Mouse (Mus musculus) intestine, postnatal 0 days (tissue): Measurements from ENCODE around the gene Cnot6. TPM values are rescaled to one million over a fixed set of nuclear protein-coding genes. Genes with fewer than 3 reads are reported as not detected.

Source experiments
- ATAC-seq: fragments of 200-750 bp; cut with Nextera tagmentation; 2 replicates; pipeline ENCODE4 v1.8.0; 2017; ENCODE audit warnings: mild to moderate bottlenecking, moderate TSS enrichment, moderate library complexity
- H3K27ac ChIP-seq: fragments of 300-500 bp; sonication (generic); 2 replicates; pipeline ENCODE4 v1.5.1; 2014; ENCODE audit warnings: mild to moderate bottlenecking, low read depth, low read length, moderate library complexity
- H3K27me3 ChIP-seq: fragments of 300-500 bp; sonication (generic); replicated peaks from 2 replicates; pipeline ENCODE4 v1.6.1; 2014; ENCODE audit warnings: low read length, mixed read lengths; ENCODE audit not compliant: control insufficient read depth, insufficient read depth
- H3K36me3 ChIP-seq: fragments of 300-500 bp; sonication (generic); 2 replicates; pipeline ENCODE4 v1.6.1; 2014; ENCODE audit warnings: mild to moderate bottlenecking, moderate library complexity; ENCODE audit not compliant: control insufficient read depth, insufficient read depth
- H3K4me1 ChIP-seq: fragments of 300-500 bp; sonication (generic); replicated peaks from 2 replicates; pipeline ENCODE4 v1.6.1; 2014; ENCODE audit warnings: antibody characterized with exemption, low read length, mixed read lengths; ENCODE audit not compliant: control insufficient read depth, insufficient read depth
- H3K4me2 ChIP-seq: fragments of 300-500 bp; sonication (generic); replicated peaks from 2 replicates; pipeline ENCODE4 v1.6.1; 2014; ENCODE audit warnings: low read depth, mild to moderate bottlenecking, moderate library complexity
- H3K4me3 ChIP-seq: fragments of 300-500 bp; sonication (generic); 2 replicates; pipeline ENCODE4 v1.5.1; 2014; ENCODE audit warnings: low read depth, low read length
- H3K9ac ChIP-seq: fragments of 300-500 bp; sonication (generic); 2 replicates; pipeline ENCODE4 v1.6.1; 2014; ENCODE audit warnings: mild to moderate bottlenecking, low read depth, low read length
- H3K9me3 ChIP-seq: fragments of 300-500 bp; sonication (generic); 2 replicates; pipeline ENCODE4 v1.6.1; 2016; ENCODE audit warnings: mixed run types; ENCODE audit not compliant: control insufficient read depth
- CTCF ChIP-seq: sonication (generic); IDR thresholded peaks from 2 replicates; pipeline ENCODE4 v1.5.1; 2016; ENCODE audit warnings: low read depth, mild to moderate bottlenecking, control low read depth, antibody characterized with exemption, moderate library complexity
- WGBS: fragments of 180-500 bp; shearing (Covaris S2); extraction: QIAGEN DNeasy Blood & Tissue Kit; methylation state at CpG from one replicate; pipeline ENCODE4 v1.1.7; 2014; 5-methylcytosine and 5-hydroxymethylcytosine counted together
- polyA plus RNA-seq: library from polyadenylated mRNA; unstranded; fragments of >200 nt; fragmentation: Nextera tagmentation; extraction: Ambion mirVana; gene quantifications from 2 replicates; pipeline ENCODE4 v1.2.1, GENCODE M21; 2015

The Cnot6 gene
- polyA plus RNA-seq, 1 experiment from 2014 or later: 27.2 TPM

DNA sequence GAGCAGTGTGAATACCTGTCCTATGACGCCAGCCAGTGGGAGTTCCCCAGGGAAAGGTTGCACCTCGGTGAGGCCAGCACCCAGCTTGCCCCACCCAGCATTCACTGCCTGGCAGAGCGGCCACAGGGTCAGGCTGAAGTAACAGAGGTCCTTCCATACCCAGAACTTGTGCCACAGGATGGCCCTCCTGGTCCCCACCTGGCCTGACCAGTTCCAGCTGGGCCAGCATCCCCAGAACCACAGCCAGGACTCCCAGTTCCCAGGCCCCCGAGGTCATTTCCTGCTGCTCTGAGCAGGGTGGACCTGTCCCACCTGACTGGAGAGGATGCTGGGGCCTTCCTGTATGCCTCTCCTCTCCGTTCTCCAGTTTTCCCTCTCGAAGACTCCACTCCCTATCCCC lies 76.9 kb downstream of the Cnot6 start:
- H3K9ac ChIP-seq: no peak overlapping the region
- H3K4me3 ChIP-seq: no peak overlapping the region
- 55% methylated on average over 6 of the region's 6 CpGs for WGBS
- TF ChIP-seq CTCF: no peak
- no peaks in the 10 kb centered on the region for H3K4me1 ChIP-seq
- H3K27ac ChIP-seq: no peak overlapping the region
- H3K4me2 ChIP-seq: no peak overlapping the region
- peaks cover 33% of the 10 kb centered on the region for H3K27me3 ChIP-seq
- ATAC-seq: no peak
- H3K9me3 ChIP-seq: no peaks in the 10 kb centered on the region
- no peaks in the 10 kb centered on the region for H3K36me3 ChIP-seq

DNA sequence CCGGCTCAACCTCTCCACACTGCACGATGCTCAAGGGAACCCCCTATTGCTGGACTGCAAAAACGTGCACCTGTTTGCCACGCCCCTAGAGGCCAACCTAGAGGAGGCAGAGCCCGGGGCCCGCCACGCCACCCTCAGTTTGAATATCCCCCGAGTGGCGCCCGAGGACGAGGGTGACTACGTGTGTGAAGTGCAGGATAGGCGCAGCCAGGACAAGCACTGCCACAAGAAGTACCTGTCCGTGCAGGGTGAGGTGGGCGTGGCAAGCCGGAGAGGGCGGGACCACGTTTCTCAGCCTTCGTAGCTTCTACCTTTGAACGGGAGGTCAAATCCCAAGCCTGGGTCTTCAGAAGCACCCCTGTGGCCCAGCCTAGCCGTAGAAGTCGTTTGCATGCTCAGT lies 78.4 kb downstream of the Cnot6 start:
- no peaks in the 10 kb centered on the region for H3K9me3 ChIP-seq
- peaks cover 33% of the 10 kb centered on the region for H3K27me3 ChIP-seq
- H3K4me3 ChIP-seq: peak overlapping the region; percentile 34
- H3K36me3 ChIP-seq: no peaks in the 10 kb centered on the region
- H3K4me1 ChIP-seq: no peaks in the 10 kb centered on the region
- no peak overlapping the region for H3K27ac ChIP-seq
- H3K9ac ChIP-seq: no peak overlapping the region
- ATAC-seq: no peak
- TF ChIP-seq CTCF: no peak
- peak overlapping the region; percentile 64 for H3K4me2 ChIP-seq
- 8% methylated on average over 22 of the region's 22 CpGs for WGBS

DNA sequence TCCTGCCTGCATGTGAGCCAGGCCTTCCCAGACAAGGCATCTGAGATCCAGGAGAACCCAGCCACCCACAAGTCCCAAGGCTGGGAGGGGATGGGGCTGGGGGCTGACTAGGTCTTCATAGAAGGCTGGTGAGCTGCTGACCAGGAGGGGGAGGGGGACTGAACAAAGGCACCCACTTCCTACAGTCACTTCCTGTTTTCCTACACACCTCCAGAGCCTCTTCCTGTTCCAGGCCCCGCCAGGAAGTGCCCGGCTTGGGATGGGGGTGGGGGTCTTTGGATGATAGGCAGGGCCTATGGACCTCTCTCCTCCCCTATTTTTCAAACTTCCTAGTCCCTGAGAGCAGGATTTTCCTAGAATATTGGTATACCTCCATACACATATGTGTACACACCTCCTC lies 80.3 kb downstream of the Cnot6 start:
- H3K4me1 ChIP-seq: no peaks in the 10 kb centered on the region
- 70% methylated on average over 2 of the region's 2 CpGs for WGBS
- ATAC-seq: no peak
- H3K27me3 ChIP-seq: peaks cover 29% of the 10 kb centered on the region
- no peak overlapping the region for H3K4me2 ChIP-seq
- no peak overlapping the region for H3K9ac ChIP-seq
- TF ChIP-seq CTCF: no peak
- H3K36me3 ChIP-seq: no peaks in the 10 kb centered on the region
- no peaks in the 10 kb centered on the region for H3K9me3 ChIP-seq
- no peak overlapping the region for H3K4me3 ChIP-seq
- no peak overlapping the region for H3K27ac ChIP-seq

DNA sequence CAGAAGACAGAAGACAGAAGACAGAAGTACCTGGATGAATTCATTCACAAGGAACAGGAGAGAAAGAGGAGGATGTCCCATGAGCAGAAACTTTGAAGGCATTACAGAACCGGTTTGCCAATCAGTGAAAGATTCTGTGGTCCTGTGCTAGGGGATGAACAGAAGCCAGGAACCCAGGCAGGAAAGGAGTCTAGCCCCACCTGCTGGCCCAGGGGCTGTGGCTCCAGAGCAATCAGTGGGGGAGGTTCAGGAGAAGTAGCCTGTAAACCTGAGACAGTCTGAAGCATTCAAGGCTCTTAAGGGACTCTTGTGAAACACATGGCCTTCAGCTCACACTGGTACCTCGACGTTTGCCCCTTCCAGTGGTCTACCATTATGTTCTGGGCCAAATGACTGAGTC lies 81.4 kb downstream of the Cnot6 start:
- H3K4me1 ChIP-seq: no peaks in the 10 kb centered on the region
- no peak overlapping the region for H3K9ac ChIP-seq
- peaks cover 19% of the 10 kb centered on the region for H3K27me3 ChIP-seq
- no peak overlapping the region for H3K4me2 ChIP-seq
- H3K4me3 ChIP-seq: no peak overlapping the region
- peak; percentile 67 for TF ChIP-seq CTCF
- H3K9me3 ChIP-seq: no peaks in the 10 kb centered on the region
- H3K27ac ChIP-seq: no peak overlapping the region
- no peak for ATAC-seq
- no peaks in the 10 kb centered on the region for H3K36me3 ChIP-seq
- 32% methylated on average over 3 of the region's 3 CpGs for WGBS

DNA sequence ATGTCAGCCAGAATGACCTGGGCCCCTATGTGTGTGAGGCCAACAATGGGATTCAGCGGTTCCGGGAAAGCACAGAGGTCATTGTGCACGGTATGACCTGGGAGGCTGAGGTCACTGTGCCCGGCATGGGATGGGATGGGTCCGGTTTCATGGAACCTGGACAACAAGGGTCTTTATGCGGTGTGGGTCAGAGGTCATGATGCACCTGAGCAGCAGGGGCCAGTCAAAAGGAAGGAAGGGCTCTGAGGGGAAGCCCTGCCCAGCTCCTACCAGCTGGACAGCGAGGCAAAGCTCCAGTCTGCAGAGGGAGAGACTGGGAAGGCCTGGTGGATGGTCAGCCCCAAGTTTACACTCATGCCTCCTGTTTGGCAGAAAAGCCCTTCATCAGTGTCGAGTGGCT lies 85.8 kb downstream of the Cnot6 start:
- Histone ChIP-seq H3K9ac (no peak overlapping the region), H3K4me1 (no peaks in the 10 kb centered on the region), H3K27me3 (no peaks in the 10 kb centered on the region), H3K4me3 (no peak overlapping the region), H3K4me2 (no peak overlapping the region), H3K36me3 (no peaks in the 10 kb centered on the region), H3K27ac (no peak overlapping the region), H3K9me3 (no peaks in the 10 kb centered on the region)
- no peak for TF ChIP-seq CTCF
- WGBS: 80% methylated on average over 8 of the region's 8 CpGs
- ATAC-seq: no peak

DNA sequence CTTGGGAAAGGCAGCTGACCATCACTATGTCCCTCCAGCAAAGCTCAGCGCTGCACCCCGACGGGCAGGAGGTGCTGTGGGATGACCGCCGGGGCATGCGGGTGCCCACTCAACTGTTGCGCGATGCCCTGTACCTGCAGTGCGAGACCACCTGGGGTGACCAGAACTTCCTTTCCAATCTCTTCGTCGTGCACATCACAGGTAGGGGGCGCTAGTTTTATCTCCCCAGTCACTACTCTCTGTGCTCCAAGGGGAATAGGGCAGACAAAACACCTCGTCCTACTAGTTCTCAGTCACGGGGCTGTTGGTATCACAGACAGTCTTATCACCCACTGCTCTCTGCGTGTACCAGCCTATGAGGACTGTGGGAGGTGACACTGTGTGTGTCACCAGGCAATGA lies 86.7 kb downstream of the Cnot6 start:
- Histone ChIP-seq H3K4me1 (no peaks in the 10 kb centered on the region), H3K9ac (no peak overlapping the region), H3K4me3 (no peak overlapping the region), H3K36me3 (no peaks in the 10 kb centered on the region), H3K4me2 (no peak overlapping the region), H3K27me3 (no peaks in the 10 kb centered on the region), H3K27ac (no peak overlapping the region), H3K9me3 (no peaks in the 10 kb centered on the region)
- 63% methylated on average over 15 of the region's 15 CpGs for WGBS
- peak; percentile 37; the same call in 1 of the 2 replicates for TF ChIP-seq CTCF
- no peak for ATAC-seq

DNA sequence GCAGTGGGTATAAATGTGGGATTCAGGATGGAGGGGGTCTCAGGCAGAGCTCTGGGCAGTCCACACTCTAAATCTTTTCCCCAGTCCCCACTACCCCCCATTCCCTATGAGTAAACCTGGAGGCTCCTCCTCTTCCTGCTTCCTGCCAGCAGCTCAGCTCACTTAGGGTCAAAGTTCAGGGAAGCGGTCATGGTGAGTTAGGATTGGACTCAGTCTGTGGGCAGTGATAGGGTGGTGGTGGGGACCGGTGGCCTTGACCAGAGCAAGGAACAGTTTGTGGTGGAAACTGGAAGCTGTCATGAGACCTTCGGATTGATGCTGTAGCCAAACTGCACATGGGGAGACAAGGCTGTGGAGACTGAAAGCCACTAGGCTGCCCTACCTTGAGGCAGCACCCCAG lies 88.4 kb downstream of the Cnot6 start:
- Histone ChIP-seq H3K4me3 (no peak overlapping the region), H3K27me3 (no peaks in the 10 kb centered on the region), H3K9me3 (no peaks in the 10 kb centered on the region), H3K9ac (no peak overlapping the region), H3K4me1 (no peaks in the 10 kb centered on the region), H3K4me2 (no peak overlapping the region), H3K27ac (no peak overlapping the region), H3K36me3 (no peaks in the 10 kb centered on the region)
- WGBS: 72% methylated on average over 3 of the region's 3 CpGs
- TF ChIP-seq CTCF: no peak
- no peak for ATAC-seq
